Mouse (Mus musculus) hindbrain, embryonic 11.5 days (tissue): Measurements from ENCODE around the gene Atp6v1c2. TPM values are rescaled to one million over a fixed set of nuclear protein-coding genes. Genes with fewer than 3 reads are reported as not detected.

Source experiments
- ATAC-seq: fragments of 200-750 bp; cut with Nextera tagmentation; 2 replicates; pipeline ENCODE4 v1.8.0; 2017; ENCODE audit warnings: mild to moderate bottlenecking, moderate TSS enrichment, moderate library complexity; ENCODE audit not compliant: low FRiP score
- DNase-seq: peaks from one replicate; pipeline ENCODE4 v3.0.0-alpha.2; 2015; ENCODE audit warnings: low spot score
- H3K27ac ChIP-seq: fragments of 300-500 bp; sonication (generic); 2 replicates; pipeline ENCODE4 v1.5.1; 2014; ENCODE audit warnings: mild to moderate bottlenecking, low read depth, low read length
- H3K27me3 ChIP-seq: fragments of 300-500 bp; sonication (generic); 2 replicates; pipeline ENCODE4 v1.6.1; 2014; ENCODE audit warnings: mild to moderate bottlenecking, low read length, moderate library complexity, mixed read lengths; ENCODE audit not compliant: control insufficient read depth, insufficient read depth
- H3K36me3 ChIP-seq: fragments of 300-500 bp; sonication (generic); 2 replicates; pipeline ENCODE4 v1.6.1; 2014; ENCODE audit warnings: mild to moderate bottlenecking, low read length, moderate library complexity, mixed read lengths; ENCODE audit not compliant: control insufficient read depth, insufficient read depth
- H3K4me1 ChIP-seq: fragments of 300-500 bp; sonication (generic); replicated peaks from 2 replicates; pipeline ENCODE4 v1.6.1; 2014; ENCODE audit warnings: low read length, mixed read lengths; ENCODE audit not compliant: control insufficient read depth, insufficient read depth
- H3K4me2 ChIP-seq: fragments of 300-500 bp; sonication (generic); replicated peaks from 2 replicates; pipeline ENCODE4 v1.6.1; 2014; ENCODE audit warnings: mild to moderate bottlenecking, low read depth, low read length
- H3K4me3 ChIP-seq: fragments of 300-500 bp; sonication (generic); 2 replicates; pipeline ENCODE4 v1.5.1; 2014; ENCODE audit warnings: low read depth, low read length
- H3K9ac ChIP-seq: fragments of 300-500 bp; sonication (generic); 2 replicates; pipeline ENCODE4 v1.6.1; 2014; ENCODE audit warnings: low read depth, low read length
- H3K9me3 ChIP-seq: fragments of 300-500 bp; sonication (generic); 2 replicates; pipeline ENCODE4 v1.6.1; 2016; ENCODE audit warnings: low read length; ENCODE audit not compliant: control insufficient read depth
- WGBS: fragments of 180-500 bp; shearing (Covaris S2); extraction: QIAGEN DNeasy Blood & Tissue Kit; methylation state at CpG from one replicate; pipeline ENCODE4 v1.1.7; 2014; 5-methylcytosine and 5-hydroxymethylcytosine counted together
- polyA plus RNA-seq: library from polyadenylated mRNA; unstranded; fragments of >200 nt; fragmentation: Nextera tagmentation; extraction: Ambion mirVana; gene quantifications from 2 replicates; pipeline ENCODE4 v1.2.1, GENCODE M21; 2014

Gene Atp6v1c2
- polyA plus RNA-seq, 1 experiment from 2014 or later: 0.43 TPM

DNA sequence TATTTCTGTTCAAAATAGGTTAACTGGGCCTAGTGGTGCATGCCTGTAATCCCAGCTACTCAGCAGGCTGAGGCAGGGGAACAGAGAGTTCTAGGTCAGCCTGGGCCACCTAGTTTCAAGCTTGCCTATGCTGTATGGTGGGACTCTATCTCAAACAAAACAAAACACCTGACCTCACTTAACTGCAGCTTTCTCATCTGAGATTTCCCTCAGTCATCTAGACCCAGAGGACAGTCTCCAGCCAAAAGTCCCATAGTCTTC, 89.8 kb downstream of the Atp6v1c2 start:
- no peaks in the 10 kb centered on the region for H3K36me3 ChIP-seq
- H3K27ac ChIP-seq: no peak overlapping the region
- H3K9ac ChIP-seq: no peak overlapping the region
- ATAC-seq: no peak
- no peaks in the 10 kb centered on the region for H3K27me3 ChIP-seq
- DNase-seq: no peak
- H3K4me2 ChIP-seq: no peak overlapping the region
- H3K4me3 ChIP-seq: no peak overlapping the region
- no peaks in the 10 kb centered on the region for H3K9me3 ChIP-seq
- H3K4me1 ChIP-seq: no peaks in the 10 kb centered on the region

DNA sequence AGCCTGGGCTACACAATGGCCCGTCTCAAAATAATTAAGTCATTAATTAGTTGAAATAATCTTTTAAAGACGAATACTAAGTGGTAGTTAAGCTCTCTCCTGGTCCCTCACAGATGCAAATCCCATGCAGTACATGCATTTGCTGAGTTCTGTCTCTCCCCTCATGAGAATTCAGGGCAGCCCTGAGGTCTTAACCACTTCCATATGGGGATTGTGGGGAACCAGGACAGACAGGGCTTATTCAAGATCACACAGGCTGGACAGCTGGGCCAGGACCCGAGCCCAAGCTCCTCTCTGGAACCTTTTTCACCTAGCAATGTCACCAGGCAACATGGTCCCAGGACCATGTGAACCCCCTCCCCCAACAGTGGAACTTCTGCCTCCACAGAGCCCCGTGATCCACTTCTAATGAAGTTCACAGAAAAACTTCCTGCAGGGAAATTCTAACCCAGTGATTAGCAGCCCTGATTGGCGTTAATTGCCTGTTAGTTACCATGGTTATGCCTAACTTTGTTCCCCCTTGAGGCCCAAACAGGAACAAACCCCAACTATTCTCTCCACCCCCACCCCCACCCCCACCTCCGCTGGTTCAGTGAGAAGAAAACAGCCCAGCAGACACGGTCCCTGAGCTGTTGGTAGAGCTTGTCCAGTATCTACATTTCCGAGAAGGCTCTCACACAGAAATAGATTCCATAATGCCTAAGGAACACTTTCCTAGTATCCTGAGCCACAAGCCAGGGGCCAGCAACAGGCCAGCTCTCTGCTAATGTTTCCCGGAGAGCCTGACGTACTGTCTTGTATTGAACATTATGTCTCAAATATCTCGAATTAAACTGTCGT, 90.4 kb downstream of the Atp6v1c2 start:
- DNase-seq: no peak
- Histone ChIP-seq H3K27me3 (no peaks in the 10 kb centered on the region), H3K27ac (no peak overlapping the region), H3K4me2 (no peak overlapping the region), H3K9me3 (no peaks in the 10 kb centered on the region), H3K36me3 (no peaks in the 10 kb centered on the region), H3K9ac (no peak overlapping the region), H3K4me1 (no peaks in the 10 kb centered on the region), H3K4me3 (no peak overlapping the region)
- WGBS: 62% methylated on average over 12 of the region's 12 CpGs
- ATAC-seq: no peak

GRCm38 (mm10) chr12:17235535-17236313, 93.4 kb downstream of the Atp6v1c2 start:
- H3K27ac ChIP-seq: no peak overlapping the region
- H3K4me3 ChIP-seq: no peak overlapping the region
- no peaks in the 10 kb centered on the region for H3K27me3 ChIP-seq
- H3K4me2 ChIP-seq: no peak overlapping the region
- WGBS: 57% methylated on average over 11 of the region's 11 CpGs
- no peaks in the 10 kb centered on the region for H3K9me3 ChIP-seq
- H3K36me3 ChIP-seq: no peaks in the 10 kb centered on the region
- DNase-seq (no peak), ATAC-seq (no peak)
- H3K4me1 ChIP-seq: no peaks in the 10 kb centered on the region
- no peak overlapping the region for H3K9ac ChIP-seq

Other genes starting within 250 kb of the Atp6v1c2 start
- 0.10 and 0.28 TPM in 2 replicates for gene Kcnf1, start 152.5 kb downstream of the Atp6v1c2 start, polyA plus RNA-seq
- 545 and 570 TPM in 2 replicates for gene Pdia6, start 62.8 kb downstream of the Atp6v1c2 start, polyA plus RNA-seq
- 28.1 and 31.2 TPM in 2 replicates for gene Nol10, start 19.1 kb upstream of the Atp6v1c2 start, polyA plus RNA-seq
- gene Odc1, start 215.4 kb upstream of the Atp6v1c2 start, polyA plus RNA-seq: 267 and 302 TPM in 2 replicates